Mouse (Mus musculus): Measurements from ENCODE around the gene Plekha3.

DNA sequence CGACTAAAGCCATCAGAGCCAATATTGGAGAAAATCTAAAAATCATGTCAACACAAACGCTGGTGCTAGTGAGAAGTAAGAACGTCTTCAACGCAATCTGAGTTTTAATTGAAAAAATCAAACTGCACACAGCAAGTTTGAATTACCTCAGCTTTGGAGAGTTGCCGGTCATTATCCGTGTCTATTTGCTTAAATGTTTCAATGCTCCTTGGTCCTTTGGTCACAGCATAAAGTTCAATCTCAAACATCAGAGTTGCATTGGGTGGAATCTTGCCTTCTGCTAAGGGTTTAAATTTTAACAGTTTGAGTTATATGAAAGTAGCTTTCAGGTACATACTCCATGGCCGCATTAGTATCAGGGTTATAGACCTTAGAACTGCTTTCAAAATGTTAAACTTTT is 9.6 kb upstream of the Plekha3 start:
- no peak for TF ChIP-seq POLR2A (IDR thresholded peaks at IDR 0.05; ENCODE audit: borderline replicate concordance, extremely low read depth, insufficient read depth, insufficient read length, poor library complexity, severe bottlenecking)
- no peak for TF ChIP-seq CTCF (IDR thresholded peaks at IDR 0.05; ENCODE audit: borderline replicate concordance, extremely low read depth, insufficient read depth, insufficient read length)

Data from brain, embryonic 14.5 days (tissue).